Mouse (Mus musculus) heart, postnatal 0 days (tissue): ENCODE results near the gene Arhgap45. TPM values are rescaled to one million over a fixed set of nuclear protein-coding genes. Genes with fewer than 3 reads are reported as not detected.

Source experiments
- ATAC-seq: fragments of 200-750 bp; cut with Nextera tagmentation; 2 replicates; pipeline ENCODE4 v1.8.0; 2017; ENCODE audit warnings: low read depth, moderate number of reproducible peaks, moderate library complexity; ENCODE audit not compliant: insufficient read depth
- DNase-seq: peaks from one replicate; pipeline ENCODE4 v3.0.0-alpha.2; 2016; ENCODE audit warnings: low spot score
- H3K27ac ChIP-seq: fragments of 300-500 bp; sonication (generic); 2 replicates; pipeline ENCODE4 v1.5.1; 2014; ENCODE audit warnings: low read depth, mild to moderate bottlenecking
- H3K27me3 ChIP-seq: fragments of 300-500 bp; sonication (generic); 2 replicates; pipeline ENCODE4 v1.6.1; 2014; ENCODE audit warnings: low read length, mixed read lengths; ENCODE audit not compliant: control insufficient read depth, insufficient read depth
- H3K36me3 ChIP-seq: fragments of 300-500 bp; sonication (generic); replicated peaks from 2 replicates; pipeline ENCODE4 v1.6.1; 2014; ENCODE audit warnings: low read length, mixed read lengths; ENCODE audit not compliant: control insufficient read depth, insufficient read depth
- H3K4me1 ChIP-seq: fragments of 300-500 bp; sonication (generic); 2 replicates; pipeline ENCODE4 v1.6.1; 2014; ENCODE audit warnings: antibody characterized with exemption; ENCODE audit not compliant: control insufficient read depth, insufficient read depth
- H3K4me2 ChIP-seq: fragments of 300-500 bp; sonication (generic); 2 replicates; pipeline ENCODE4 v1.6.1; 2014; ENCODE audit warnings: low read depth, mild to moderate bottlenecking, low read length, moderate library complexity
- H3K4me3 ChIP-seq: fragments of 300-500 bp; sonication (generic); 2 replicates; pipeline ENCODE4 v1.5.1; 2014; ENCODE audit warnings: low read depth, low read length
- H3K9ac ChIP-seq: fragments of 300-500 bp; sonication (generic); replicated peaks from 2 replicates; pipeline ENCODE4 v1.6.1; 2014; ENCODE audit warnings: low read depth, low read length, mixed read lengths
- H3K9me3 ChIP-seq: fragments of 300-500 bp; sonication (generic); replicated peaks from 2 replicates; pipeline ENCODE4 v1.6.1; 2016; ENCODE audit warnings: low read length; ENCODE audit not compliant: control insufficient read depth
- CTCF ChIP-seq: IDR thresholded peaks from 2 replicates; pipeline ENCODE4 v1.5.1; 2016; ENCODE audit warnings: antibody characterized with exemption, control low read depth, low read depth
- EP300 ChIP-seq: IDR thresholded peaks from 2 replicates; pipeline ENCODE4 v1.6.1; 2016; ENCODE audit warnings: antibody characterized with exemption, low read depth
- WGBS: fragments of 180-500 bp; shearing (Covaris S2); extraction: QIAGEN DNeasy Blood & Tissue Kit; methylation state at CpG from one replicate; pipeline ENCODE4 v1.1.7; 2014; 5-methylcytosine and 5-hydroxymethylcytosine counted together
- polyA plus RNA-seq: library from polyadenylated mRNA; unstranded; fragments of >200 nt; fragmentation: Nextera tagmentation; extraction: Ambion mirVana; gene quantifications from 2 replicates; pipeline ENCODE4 v1.2.1, GENCODE M21; 2015
- total RNA-seq: library from RNA; depleted of rRNA; stranded (reverse); fragments of >200 nt; gene quantifications from 2 replicates; pipeline ENCODE4 v1.2.3, GENCODE M21; 2014; ENCODE audit warnings: low replicate concordance

Arhgap45 gene
- total and polyA plus RNA-seq, 2 experiments from 2014 or later = 1.9 to 3.9 TPM

DNA sequence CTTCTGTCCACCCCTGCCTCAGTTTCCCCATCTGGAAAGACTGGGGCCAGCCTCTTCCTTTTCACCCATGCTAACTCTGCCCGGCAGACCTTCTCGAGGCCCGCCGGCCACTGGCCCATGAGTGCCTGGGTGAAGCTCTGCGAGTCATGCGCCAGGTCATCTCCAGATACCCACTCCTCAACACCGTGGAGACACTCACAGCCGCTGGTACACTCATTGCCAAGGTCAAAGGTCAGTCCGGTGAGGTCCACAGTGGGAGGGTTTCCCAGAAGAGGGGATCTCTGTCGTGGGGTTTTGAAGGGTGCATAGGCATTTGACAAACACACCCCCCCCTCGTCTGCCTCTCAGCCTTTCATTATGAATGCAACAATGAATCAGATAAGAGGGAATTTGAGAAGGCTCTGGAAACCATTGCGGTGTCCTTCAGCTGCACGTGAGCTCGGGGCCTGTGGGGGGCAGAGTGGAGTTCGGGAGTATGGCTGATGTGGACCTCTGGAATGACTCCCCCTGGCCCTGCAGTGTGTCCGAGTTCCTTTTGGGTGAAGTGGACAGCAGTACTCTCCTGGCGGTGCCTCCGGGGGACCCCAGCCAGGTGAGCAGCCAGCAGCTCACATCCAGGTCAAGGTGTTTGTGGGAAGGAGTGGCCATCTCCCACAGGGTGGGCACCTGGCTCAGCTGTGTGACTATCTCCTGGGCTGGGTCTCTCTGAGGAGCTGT is 4.3 kb downstream of the Arhgap45 start:
- H3K4me3 ChIP-seq = no peak overlapping the region
- no peak overlapping the region for H3K27ac ChIP-seq

DNA sequence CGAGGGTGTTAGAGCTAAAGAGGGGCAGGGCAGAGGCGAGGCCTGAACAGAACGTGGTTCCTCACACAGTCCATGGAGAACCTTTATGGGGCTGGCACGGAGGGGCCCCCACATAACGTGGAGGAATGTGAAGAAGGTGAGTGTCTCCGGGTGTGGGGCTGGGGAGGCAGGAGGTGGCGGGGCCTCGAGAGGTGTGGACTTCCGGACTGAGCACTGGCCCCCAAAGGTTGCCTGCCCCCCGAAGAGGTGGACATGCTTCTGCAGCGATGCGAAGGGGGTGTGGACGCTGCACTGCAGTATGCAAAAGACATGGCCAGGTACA is 4.8 kb downstream of the Arhgap45 start:
- DNase-seq = no peak
- H3K36me3 ChIP-seq = no peaks in the 10 kb centered on the region
- WGBS = 81% methylated on average over 13 of the region's 13 CpGs
- H3K4me2 ChIP-seq = no peak overlapping the region
- TF ChIP-seq EP300 (no peak), CTCF (no peak)
- 0 out of 2 replicates have a peak, but pooled peaks cover 3% of the 10 kb centered on the region for H3K27me3 ChIP-seq
- no peaks in the 10 kb centered on the region for H3K9me3 ChIP-seq
- H3K4me3 ChIP-seq = no peak overlapping the region
- no peak overlapping the region for H3K27ac ChIP-seq
- H3K9ac ChIP-seq = no peak overlapping the region
- no peak for ATAC-seq
- no peaks in the 10 kb centered on the region for H3K4me1 ChIP-seq

More for the DNA sequence above, 4.3 kb downstream of the Arhgap45 start:
- ATAC-seq (no peak), DNase-seq (no peak)
- no peaks in the 10 kb centered on the region for H3K9me3 ChIP-seq
- no peak overlapping the region for H3K4me2 ChIP-seq
- no peaks in the 10 kb centered on the region for H3K4me1 ChIP-seq
- 0 out of 2 replicates have a peak, but pooled peaks cover 3% of the 10 kb centered on the region for H3K27me3 ChIP-seq
- WGBS = 80% methylated on average over 18 of the region's 18 CpGs
- H3K9ac ChIP-seq = no peak overlapping the region
- TF ChIP-seq CTCF (no peak), EP300 (no peak)
- H3K36me3 ChIP-seq = no peaks in the 10 kb centered on the region

DNA sequence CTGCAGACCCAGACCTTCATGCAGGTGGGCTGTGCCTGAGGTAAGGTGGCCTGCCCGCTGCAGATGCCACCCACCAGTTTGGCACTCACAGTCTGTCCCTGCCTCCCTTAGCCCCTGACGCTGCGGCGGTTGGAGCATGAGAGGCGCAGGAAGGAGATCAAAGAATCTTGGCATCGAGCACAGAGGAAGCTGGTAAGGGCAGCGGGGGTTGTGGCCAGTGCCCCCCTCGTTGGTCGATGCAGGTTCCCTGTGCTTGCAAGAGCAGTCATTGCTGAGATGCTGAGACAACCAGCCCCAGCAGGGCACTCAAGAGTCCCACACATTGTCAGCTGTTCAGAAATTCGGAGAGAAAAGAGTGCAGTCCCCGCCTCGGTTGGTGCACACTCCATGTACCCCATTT is 5.7 kb downstream of the Arhgap45 start:
- Histone ChIP-seq H3K4me2 (no peak overlapping the region), H3K9ac (no peak overlapping the region), H3K27ac (no peak overlapping the region), H3K36me3 (no peaks in the 10 kb centered on the region), H3K9me3 (no peaks in the 10 kb centered on the region), H3K4me1 (no peaks in the 10 kb centered on the region), H3K27me3 (0 out of 2 replicates have a peak, but pooled peaks cover 3% of the 10 kb centered on the region), H3K4me3 (no peak overlapping the region)
- ATAC-seq (no peak), DNase-seq (no peak)
- TF ChIP-seq EP300 = no peak
- TF ChIP-seq CTCF = no peak
- 84% methylated on average over 12 of the region's 12 CpGs for WGBS

DNA sequence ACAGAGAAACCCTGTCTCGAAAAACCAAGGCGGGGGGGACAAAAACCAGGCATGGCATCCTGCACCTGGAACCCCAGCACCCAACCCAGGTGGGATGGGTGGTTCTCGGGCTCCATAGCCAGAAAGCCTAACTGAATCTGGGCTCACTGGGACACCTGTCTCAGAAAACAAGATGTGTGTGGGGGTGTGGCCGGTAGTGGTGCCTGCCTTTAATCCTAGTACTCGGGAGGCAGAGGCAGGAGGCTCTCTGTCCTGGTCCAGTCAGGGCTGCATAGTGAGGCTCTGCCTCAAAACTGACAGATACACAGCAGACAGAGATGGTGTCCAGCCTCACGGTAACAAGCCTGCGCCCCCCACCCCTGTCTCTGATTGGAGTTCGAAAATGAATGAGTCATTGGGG is 6.4 kb downstream of the Arhgap45 start:
- Histone ChIP-seq H3K4me1 (no peaks in the 10 kb centered on the region), H3K9me3 (no peaks in the 10 kb centered on the region), H3K4me3 (no peak overlapping the region), H3K27ac (no peak overlapping the region), H3K9ac (no peak overlapping the region), H3K4me2 (no peak overlapping the region), H3K27me3 (0 out of 2 replicates have a peak, but pooled peaks cover 3% of the 10 kb centered on the region), H3K36me3 (no peaks in the 10 kb centered on the region)
- 93% methylated on average over 8 of the region's 8 CpGs for WGBS
- DNase-seq (no peak), ATAC-seq (no peak)
- TF ChIP-seq CTCF = no peak
- no peak for TF ChIP-seq EP300

DNA sequence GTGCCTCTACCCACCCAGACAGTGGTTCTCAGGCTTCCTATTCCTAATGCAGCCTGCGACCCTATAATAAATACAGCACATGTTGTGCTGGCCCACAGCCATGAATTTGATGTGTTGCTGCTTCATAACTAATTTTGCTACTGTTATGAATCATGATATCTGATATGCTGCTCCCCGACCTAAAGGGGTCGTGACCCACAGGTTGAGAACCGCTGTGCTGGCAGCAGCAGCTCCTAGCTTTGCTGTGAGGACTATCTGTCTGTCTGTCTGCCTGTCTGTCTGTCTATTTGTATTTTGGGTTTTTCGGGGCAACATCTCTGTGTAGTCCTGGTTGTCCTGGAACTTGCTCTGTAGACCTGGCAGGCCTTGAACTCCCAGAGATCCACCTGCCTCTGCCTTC is 7.3 kb downstream of the Arhgap45 start:
- H3K9ac ChIP-seq = no peak overlapping the region
- ATAC-seq (no peak), DNase-seq (no peak)
- TF ChIP-seq CTCF (no peak), EP300 (no peak)
- no peaks in the 10 kb centered on the region for H3K4me1 ChIP-seq
- no peak overlapping the region for H3K4me3 ChIP-seq
- no peak overlapping the region for H3K4me2 ChIP-seq
- no peaks in the 10 kb centered on the region for H3K27me3 ChIP-seq
- H3K36me3 ChIP-seq = no peaks in the 10 kb centered on the region
- 71% methylated on average over 5 of the region's 5 CpGs for WGBS
- no peak overlapping the region for H3K27ac ChIP-seq
- H3K9me3 ChIP-seq = no peaks in the 10 kb centered on the region
